Mouse (Mus musculus) gastrocnemius, postnatal 36 days (tissue): ENCODE data around the gene Col4a4. TPM values are rescaled to one million over a fixed set of nuclear protein-coding genes. Genes with fewer than 3 reads are reported as not detected.

ENCODE experiments used
- DNase-seq, 2 experiments: peaks; one replicate each; pipeline ENCODE4 v3.0.0; 2022
- intact Hi-C: fragments of 180-260 bp; cut with DNase I; formaldehyde crosslinking; loops from one replicate; pipeline ENCODE4 v1.15.1; 2025
- total RNA-seq, 2 experiments: library from RNA; stranded (reverse); gene quantifications; 2 replicates each; pipeline ENCODE4 v1.2.3; 2021

Col4a4 gene
- total RNA-seq, 2 experiments from 2014 or later: 1.4 TPM

DNA sequence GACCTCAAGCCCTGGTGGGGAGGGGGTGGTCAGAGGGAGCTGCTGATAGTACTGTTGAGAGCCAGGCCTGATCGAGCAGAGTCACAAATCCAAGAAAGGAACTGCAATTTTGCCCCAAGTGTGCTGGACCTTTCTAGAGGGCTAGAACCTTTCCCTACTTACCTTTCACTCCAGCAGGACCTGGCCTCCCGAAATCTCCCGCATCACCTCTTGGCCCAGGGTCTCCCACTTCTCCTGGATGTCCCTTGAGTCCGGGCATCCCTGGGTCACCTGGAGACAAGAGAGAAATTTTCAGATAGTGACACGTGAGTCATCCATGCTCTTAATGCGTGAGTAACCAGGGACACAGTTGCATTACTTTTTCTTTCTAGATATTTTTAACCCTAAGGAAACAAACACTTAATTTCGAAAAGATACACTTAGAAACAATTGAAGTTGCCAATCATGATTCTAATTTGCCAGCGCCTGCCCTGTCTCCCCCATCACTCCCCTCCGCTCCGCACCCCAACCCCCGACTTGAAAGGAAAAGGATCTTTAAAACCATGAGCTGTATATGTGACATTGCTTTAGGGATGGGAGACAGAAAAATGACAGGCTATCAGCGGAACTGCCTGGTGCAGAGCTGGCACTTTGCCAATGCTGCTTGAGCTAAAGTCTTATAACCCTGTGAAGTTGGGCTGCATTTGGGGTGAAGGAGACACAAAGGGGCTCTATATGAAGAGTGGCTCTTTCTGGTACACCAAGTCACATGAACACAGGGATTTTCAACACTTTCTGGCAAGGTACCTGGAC, 106.8 kb downstream of the Col4a4 start:
- DNase-seq: no peak
- intact Hi-C loops: loop anchor here (5.0 kb wide), 1 partner anchor 173 kb away; no protein-coding TSS in a partner anchor

DNA sequence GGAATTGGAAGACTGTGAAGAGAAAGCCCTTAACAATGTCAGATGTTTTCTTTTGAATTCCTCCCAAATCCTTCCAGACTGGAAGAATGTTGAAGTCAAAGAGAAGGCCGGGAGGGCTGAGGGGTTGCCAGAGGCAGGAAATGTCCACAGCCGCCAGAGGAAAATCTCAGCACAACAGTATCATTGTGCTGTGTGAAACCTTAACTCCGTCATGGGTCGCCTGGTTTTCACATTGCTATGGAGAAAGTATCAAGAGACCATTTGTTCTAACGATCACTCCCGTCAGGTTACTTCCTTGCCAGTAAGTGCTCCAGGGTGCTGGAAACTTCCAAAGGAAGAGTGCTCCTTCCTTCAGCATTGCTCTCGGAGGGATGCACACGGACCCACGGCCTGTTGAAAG, 109.9 kb downstream of the Col4a4 start:
- intact Hi-C loops: loop anchor here (1.0 to 5.0 kb wide), 2 partner anchors 169 to 184 kb away; no protein-coding TSS in a partner anchor
- peak in 1 of 2 experiments; percentile 53 for DNase-seq

GRCm38 (mm10) chr1:82476256-82476655, 110.4 kb downstream of the Col4a4 start:
- no peak for DNase-seq
- intact Hi-C loops: loop anchor here (1.0 to 5.0 kb wide), 2 partner anchors 169 to 184 kb away; no protein-coding TSS in a partner anchor

DNA sequence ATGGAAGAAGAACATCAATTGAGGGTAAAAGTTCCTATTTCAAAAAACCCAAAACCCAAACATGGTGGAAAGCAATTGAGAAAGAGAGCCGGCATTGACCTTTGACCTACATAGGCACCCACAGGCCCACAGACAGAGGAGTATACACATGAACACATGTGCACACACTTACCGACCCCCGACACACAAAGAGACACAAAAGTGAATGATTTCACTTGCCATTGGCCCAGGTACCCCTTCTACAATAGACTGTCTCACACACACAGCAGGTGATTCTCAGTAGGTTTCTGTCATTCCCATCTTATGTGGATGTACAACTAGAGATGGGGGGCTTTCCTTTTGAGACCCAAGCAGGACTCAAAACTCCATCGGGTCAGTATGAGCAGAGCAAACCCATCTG, 110.8 kb downstream of the Col4a4 start:
- no peak for DNase-seq
- intact Hi-C loops: loop anchor here (1.0 to 5.0 kb wide), 3 partner anchors 169 to 1161 kb away; no protein-coding TSS in a partner anchor

DNA sequence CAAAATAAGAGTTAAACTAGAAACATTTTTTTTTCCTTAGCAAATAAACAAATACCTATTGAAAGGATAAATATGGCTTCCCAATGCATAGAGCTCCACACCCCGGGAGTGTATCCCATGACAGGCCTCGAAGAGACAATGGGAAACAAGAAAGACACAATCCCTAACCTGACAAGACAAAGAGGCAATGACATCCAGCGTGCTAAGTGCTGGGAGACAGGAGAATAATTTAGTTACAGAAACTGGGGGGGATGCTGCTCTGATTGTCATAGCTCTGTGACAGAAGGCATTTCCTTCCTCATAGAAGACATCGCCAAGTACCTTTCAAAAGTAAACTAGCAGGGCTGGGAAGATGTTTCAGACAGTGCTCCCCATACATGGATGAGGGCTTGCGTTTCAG, 111.4 kb downstream of the Col4a4 start:
- intact Hi-C loops: loop anchor here (2.0 to 5.0 kb wide), 2 partner anchors 168 to 1160 kb away; no protein-coding TSS in a partner anchor
- no peak for DNase-seq

GRCm38 (mm10) chr1:82474461-82474961, 112.1 kb downstream of the Col4a4 start:
- DNase-seq: no peak
- intact Hi-C loops: loop anchor here (2.0 kb wide), 1 partner anchor 1160 kb away; no protein-coding TSS in a partner anchor

DNA sequence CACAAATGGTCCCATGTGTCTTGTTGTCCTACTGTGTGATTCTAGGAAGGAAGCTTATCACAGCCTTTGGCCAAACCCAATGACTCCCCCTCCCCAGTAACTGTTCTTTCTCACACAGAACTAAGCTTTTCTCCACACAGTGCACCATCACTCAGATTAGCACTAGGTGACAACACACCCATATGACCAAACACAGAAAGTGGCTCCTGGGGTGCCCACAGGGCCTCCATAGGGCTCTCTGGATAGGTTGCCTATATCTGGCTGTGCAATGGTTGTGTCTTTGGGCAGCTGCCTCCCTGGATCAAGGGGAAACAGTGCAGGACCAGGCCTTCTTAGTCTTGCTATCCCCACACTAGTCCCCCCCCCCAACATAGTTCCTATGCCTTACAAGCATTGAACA, 113.2 kb downstream of the Col4a4 start:
- DNase-seq: no peak
- intact Hi-C loops: no loop called here

- intact Hi-C loops: no loop called here
- DNase-seq: no peak
Observed at GRCm38 (mm10) chr1:82470516-82471225, 116.0 kb downstream of the Col4a4 start.

- intact Hi-C loops: no loop called here
- DNase-seq: no peak
Observed at GRCm38 (mm10) chr1:82468872-82469271, 117.8 kb downstream of the Col4a4 start.

- intact Hi-C loops: no loop called here
- no peak for DNase-seq
Observed at GRCm38 (mm10) chr1:82465321-82465853, 121.3 kb downstream of the Col4a4 start.

DNA sequence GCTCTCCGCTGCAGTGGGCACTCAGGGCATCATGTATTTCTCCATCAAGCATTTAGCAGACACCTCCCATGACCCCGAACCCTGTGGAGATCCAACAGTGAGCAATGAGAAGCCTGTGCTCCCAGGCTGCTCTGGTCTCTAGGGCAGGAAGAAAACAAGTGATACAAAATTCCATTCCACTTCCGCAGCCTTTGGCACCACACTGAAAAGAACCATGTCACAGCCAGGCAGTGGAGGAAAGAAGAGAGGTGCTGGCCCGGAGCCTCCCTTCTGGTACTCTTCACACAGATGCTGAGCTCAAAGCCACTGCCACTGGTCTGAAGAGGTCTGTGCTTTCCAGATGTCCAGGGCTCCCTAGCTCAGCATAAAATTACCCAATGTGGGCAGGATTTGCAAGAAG, 125.6 kb downstream of the Col4a4 start:
- DNase-seq: peak; percentile 45 to 49
- intact Hi-C loops: no loop called here

DNA sequence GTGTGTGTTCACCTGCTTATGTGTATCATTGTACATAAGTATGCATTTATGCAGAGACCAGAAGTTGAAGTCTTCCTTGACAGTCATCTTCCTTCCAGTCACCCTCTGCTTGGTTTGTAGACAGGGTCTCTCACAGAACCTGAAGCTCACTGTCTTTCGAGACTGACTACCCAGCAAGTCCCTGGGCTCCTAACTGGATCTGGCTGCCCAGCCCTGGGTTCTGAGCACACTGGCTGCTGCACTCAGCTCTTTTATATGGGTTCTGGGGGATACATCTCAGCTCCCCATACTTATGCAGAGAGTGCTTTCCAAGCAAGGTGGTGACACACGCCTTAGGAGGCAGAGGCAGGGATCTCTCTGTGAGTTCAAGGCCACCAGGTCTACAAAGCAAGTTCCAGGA, 126.7 kb downstream of the Col4a4 start:
- DNase-seq: no peak

GRCm38 (mm10) chr1:82459350-82459749, 127.3 kb downstream of the Col4a4 start:
- intact Hi-C loops: no loop called here

More for the DNA sequence above, 126.7 kb downstream of the Col4a4 start:
- intact Hi-C loops: no loop called here

GRCm38 (mm10) chr1:82454031-82454430, 132.6 kb downstream of the Col4a4 start:
- DNase-seq: no peak
- intact Hi-C loops: no loop called here

More at GRCm38 (mm10) chr1:82459350-82459749, 127.3 kb downstream of the Col4a4 start:
- no peak for DNase-seq

- DNase-seq: no peak
- intact Hi-C loops: no loop called here
Observed at GRCm38 (mm10) chr1:82451927-82452651, 134.6 kb downstream of the Col4a4 start.

DNA sequence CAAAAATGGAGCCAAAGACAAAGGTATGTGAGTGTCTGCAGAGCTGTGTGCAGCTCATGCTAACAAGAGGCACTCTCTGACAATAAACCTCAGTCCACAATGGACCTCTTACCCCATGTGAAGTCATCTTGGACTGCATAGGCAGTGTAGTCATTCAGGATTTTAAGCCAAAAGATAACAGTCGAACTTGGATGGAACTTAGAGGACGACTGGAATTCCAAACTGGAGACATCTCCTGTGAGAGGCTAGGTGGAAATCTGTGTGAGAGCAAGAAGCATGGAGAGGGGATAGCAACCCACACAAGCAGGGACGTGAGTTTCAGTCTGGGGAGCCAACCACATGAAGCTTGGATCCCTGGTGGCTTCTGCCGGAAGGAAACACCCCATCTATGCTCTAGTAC, 136.8 kb downstream of the Col4a4 start:
- intact Hi-C loops: no loop called here
- DNase-seq: no peak

GRCm38 (mm10) chr1:82446049-82446448, 140.6 kb downstream of the Col4a4 start:
- intact Hi-C loops: no loop called here
- DNase-seq: no peak

GRCm38 (mm10) chr1:82443517-82443916, 143.1 kb downstream of the Col4a4 start:
- DNase-seq: no peak
- intact Hi-C loops: no loop called here

GRCm38 (mm10) chr1:82440123-82440522, 146.5 kb downstream of the Col4a4 start:
- intact Hi-C loops: no loop called here
- DNase-seq: no peak

DNA sequence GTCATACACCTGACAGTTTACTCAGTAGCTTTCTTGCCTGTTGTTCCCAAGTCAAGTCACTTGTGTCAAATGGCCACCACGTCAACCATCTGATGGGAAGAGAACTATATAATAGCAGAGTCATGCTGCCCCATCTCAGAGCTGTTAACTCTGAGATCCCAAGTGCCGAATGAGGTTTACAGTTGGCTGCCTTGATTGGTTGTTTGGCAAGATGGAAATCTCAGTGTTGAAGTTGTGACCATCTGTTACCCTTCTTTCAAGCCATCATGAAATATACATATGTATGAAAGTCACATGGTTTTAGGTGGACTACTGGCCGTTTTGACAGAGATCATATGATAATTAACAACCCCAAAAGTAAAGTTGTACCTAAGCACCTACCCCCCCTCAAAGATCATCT, 149.4 kb downstream of the Col4a4 start:
- intact Hi-C loops: loop anchor here (10.0 kb wide), 1 partner anchor 922 kb away; no protein-coding TSS in a partner anchor
- no peak for DNase-seq
